Mouse (Mus musculus): ENCODE measurements at regions not wholly inside any gene's neighbourhood (a gene's known extent, or its start where the extent isn't known, plus 50 kb on each side); places are given as distances from the start of the nearest gene placed in this dataset.

- no peaks in the 10 kb centered on the region for H3K27me3 ChIP-seq
- ATAC-seq (ENCODE audit: insufficient number of reproducible peaks, insufficient read depth, low FRiP score, low TSS enrichment) = no peak
- H3K27ac ChIP-seq = no peak overlapping the region
- 0 out of 2 replicates have a peak, but pooled peaks cover 2% of the 10 kb centered on the region for H3K4me1 ChIP-seq
- H3K4me2 ChIP-seq (replicated peaks) = no peak overlapping the region
- H3K36me3 ChIP-seq = no peaks in the 10 kb centered on the region
- H3K9ac ChIP-seq = no peak overlapping the region
- H3K9me3 ChIP-seq = no peaks in the 10 kb centered on the region
- no peak overlapping the region for H3K4me3 ChIP-seq
- WGBS = 76% methylated on average over 5 of the region's 5 CpGs
Measured at GRCm38 (mm10) chr2:106553666-106554065, 139.4 kb upstream of the Mpped2 start.

- Histone ChIP-seq H3K9me3 (no peaks in the 10 kb centered on the region), H3K27ac (no peak overlapping the region), H3K27me3 (no peaks in the 10 kb centered on the region), H3K36me3 (no peaks in the 10 kb centered on the region), H3K4me3 (no peak overlapping the region), H3K9ac (no peak overlapping the region), H3K4me1 (no peaks in the 10 kb centered on the region), H3K4me2 (replicated peaks) (no peak overlapping the region)
- WGBS = 72% methylated on average over 3 of the region's 3 CpGs
- ATAC-seq (ENCODE audit: insufficient number of reproducible peaks, insufficient read depth, low FRiP score, low TSS enrichment) = no peak
Measured at GRCm38 (mm10) chr2:106561571-106562090, 131.4 kb upstream of the Mpped2 start.

GRCm38 (mm10) chr2:106570226-106570625 lies 122.8 kb upstream of the Mpped2 start:
- Histone ChIP-seq H3K9me3 (no peaks in the 10 kb centered on the region), H3K27ac (no peak overlapping the region), H3K4me3 (no peak overlapping the region), H3K4me2 (replicated peaks) (no peak overlapping the region), H3K36me3 (no peaks in the 10 kb centered on the region), H3K27me3 (no peaks in the 10 kb centered on the region), H3K4me1 (no peaks in the 10 kb centered on the region), H3K9ac (no peak overlapping the region)
- ATAC-seq (ENCODE audit: insufficient number of reproducible peaks, insufficient read depth, low FRiP score, low TSS enrichment) = no peak
- WGBS = 93% methylated on average over 1 of the region's 1 CpGs

- 92% methylated on average over 3 of the region's 3 CpGs for WGBS
- Histone ChIP-seq H3K4me3 (no peak overlapping the region), H3K4me1 (peaks cover 3% of the 10 kb centered on the region; the same call in 1 of the 2 replicates), H3K36me3 (no peaks in the 10 kb centered on the region), H3K27ac (no peak overlapping the region), H3K27me3 (no peaks in the 10 kb centered on the region), H3K9me3 (no peaks in the 10 kb centered on the region), H3K9ac (no peak overlapping the region), H3K4me2 (replicated peaks) (no peak overlapping the region)
- no peak for ATAC-seq (ENCODE audit: insufficient number of reproducible peaks, insufficient read depth, low FRiP score, low TSS enrichment)
Measured at GRCm38 (mm10) chr2:106571346-106571745, 121.7 kb upstream of the Mpped2 start.

GRCm38 (mm10) chr2:106571913-106572312 lies 121.2 kb upstream of the Mpped2 start:
- Histone ChIP-seq H3K4me1 (peaks cover 8% of the 10 kb centered on the region; the same call in 1 of the 2 replicates), H3K4me3 (no peak overlapping the region), H3K27ac (no peak overlapping the region), H3K4me2 (replicated peaks) (no peak overlapping the region), H3K27me3 (no peaks in the 10 kb centered on the region), H3K9ac (no peak overlapping the region), H3K9me3 (no peaks in the 10 kb centered on the region), H3K36me3 (no peaks in the 10 kb centered on the region)
- no peak for ATAC-seq (ENCODE audit: insufficient number of reproducible peaks, insufficient read depth, low FRiP score, low TSS enrichment)
- 51% methylated on average over 2 of the region's 2 CpGs for WGBS

- Histone ChIP-seq H3K36me3 (no peaks in the 10 kb centered on the region), H3K4me2 (replicated peaks) (no peak overlapping the region), H3K27me3 (0 out of 2 replicates have a peak, but pooled peaks cover 4% of the 10 kb centered on the region), H3K4me3 (no peak overlapping the region), H3K27ac (no peak overlapping the region), H3K9ac (no peak overlapping the region), H3K4me1 (peaks cover 26% of the 10 kb centered on the region), H3K9me3 (no peaks in the 10 kb centered on the region)
- ATAC-seq (ENCODE audit: insufficient number of reproducible peaks, insufficient read depth, low FRiP score, low TSS enrichment) = peak; percentile 47; the same call in 1 of the 2 replicates
- 15% methylated on average over 4 of the region's 4 CpGs for WGBS
Measured at GRCm38 (mm10) chr2:106576746-106577323, 116.2 kb upstream of the Mpped2 start.

DNA sequence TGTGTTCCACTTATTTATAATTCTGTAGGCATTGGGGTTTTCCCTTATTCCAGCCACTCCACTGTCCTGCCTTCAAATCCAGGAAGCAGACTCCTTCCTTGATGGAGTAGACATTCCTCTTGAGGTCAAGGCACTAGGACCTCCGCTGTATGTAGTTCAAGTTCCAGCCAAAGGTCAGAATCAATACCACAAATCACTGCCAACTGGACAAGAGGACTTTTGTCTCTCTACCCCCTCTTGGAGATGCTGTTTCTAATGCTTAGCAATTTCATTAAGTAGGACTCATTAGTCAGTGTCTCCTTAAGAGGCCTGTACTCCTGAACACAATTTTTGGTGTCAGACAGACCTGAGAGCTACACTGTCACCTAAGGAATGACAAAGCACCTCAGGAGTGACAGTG lies 115.0 kb upstream of the Mpped2 start:
- 0 out of 2 replicates have a peak, but pooled peaks cover 4% of the 10 kb centered on the region for H3K27me3 ChIP-seq
- no peak overlapping the region for H3K9ac ChIP-seq
- H3K4me2 ChIP-seq (replicated peaks) = no peak overlapping the region
- H3K27ac ChIP-seq = no peak overlapping the region
- H3K9me3 ChIP-seq = no peaks in the 10 kb centered on the region
- peaks cover 26% of the 10 kb centered on the region for H3K4me1 ChIP-seq
- H3K4me3 ChIP-seq = no peak overlapping the region
- 45% methylated on average over 1 of the region's 1 CpGs for WGBS
- no peak for ATAC-seq (ENCODE audit: insufficient number of reproducible peaks, insufficient read depth, low FRiP score, low TSS enrichment)
- H3K36me3 ChIP-seq = no peaks in the 10 kb centered on the region

DNA sequence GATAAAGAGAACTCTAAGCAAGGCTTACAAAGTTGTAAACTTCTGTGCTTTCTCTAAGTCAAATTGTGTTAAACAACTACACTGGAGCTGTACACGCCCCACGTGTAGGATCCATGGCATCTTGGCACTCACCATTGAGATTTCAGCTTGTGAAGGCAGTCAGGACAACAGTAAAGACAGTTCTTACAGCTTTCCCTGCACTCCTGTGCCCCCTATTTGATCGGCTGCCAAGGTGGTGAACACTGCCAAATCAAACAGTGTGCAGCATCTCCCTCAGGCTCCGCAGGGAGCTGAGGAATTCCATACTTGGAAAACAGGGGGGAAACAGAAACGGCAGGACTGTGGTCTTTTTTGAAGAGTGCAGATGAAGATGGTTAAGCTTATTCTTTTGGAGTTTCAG lies 112.4 kb upstream of the Mpped2 start:
- Histone ChIP-seq H3K27me3 (0 out of 2 replicates have a peak, but pooled peaks cover 4% of the 10 kb centered on the region), H3K36me3 (no peaks in the 10 kb centered on the region), H3K9ac (no peak overlapping the region), H3K4me2 (replicated peaks) (no peak overlapping the region), H3K4me1 (peaks cover 26% of the 10 kb centered on the region), H3K9me3 (no peaks in the 10 kb centered on the region), H3K27ac (no peak overlapping the region), H3K4me3 (no peak overlapping the region)
- no peak for ATAC-seq (ENCODE audit: insufficient number of reproducible peaks, insufficient read depth, low FRiP score, low TSS enrichment)
- WGBS = 39% methylated on average over 5 of the region's 5 CpGs

DNA sequence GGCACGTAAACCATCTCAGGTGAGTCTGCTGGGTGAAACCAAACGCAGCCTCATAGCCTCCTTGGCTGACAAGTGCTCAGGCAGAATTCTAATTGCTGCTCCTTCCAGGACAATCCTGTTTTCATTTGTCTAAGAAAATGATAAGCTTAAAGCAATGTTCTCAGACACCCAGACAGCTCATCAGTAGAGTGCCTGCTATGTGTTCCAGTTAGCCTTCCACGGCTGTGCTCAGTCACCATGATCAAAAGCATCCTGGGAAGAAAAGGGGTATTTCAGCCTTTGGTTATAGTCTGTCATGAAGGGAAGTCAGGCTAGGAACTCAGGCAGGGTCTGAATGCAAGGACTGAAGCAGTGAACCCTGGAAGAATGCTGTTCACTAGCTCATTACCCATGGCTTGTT lies 71.8 kb upstream of the Mpped2 start:
- H3K27ac ChIP-seq = no peak overlapping the region
- ATAC-seq (ENCODE audit: insufficient number of reproducible peaks, insufficient read depth, low FRiP score, low TSS enrichment) = no peak
- H3K4me1 ChIP-seq = no peaks in the 10 kb centered on the region
- H3K27me3 ChIP-seq = no peaks in the 10 kb centered on the region
- H3K9me3 ChIP-seq = no peaks in the 10 kb centered on the region
- H3K4me3 ChIP-seq = no peak overlapping the region
- H3K36me3 ChIP-seq = no peaks in the 10 kb centered on the region
- 86% methylated on average over 3 of the region's 3 CpGs for WGBS
- no peak overlapping the region for H3K9ac ChIP-seq
- no peak overlapping the region for H3K4me2 ChIP-seq (replicated peaks)

GRCm38 (mm10) chr2:106622326-106622725 lies 70.7 kb upstream of the Mpped2 start:
- H3K4me1 ChIP-seq = no peaks in the 10 kb centered on the region
- H3K9ac ChIP-seq = no peak overlapping the region
- 83% methylated on average over 5 of the region's 5 CpGs for WGBS
- H3K4me2 ChIP-seq (replicated peaks) = no peak overlapping the region
- H3K4me3 ChIP-seq = no peak overlapping the region
- H3K9me3 ChIP-seq = no peaks in the 10 kb centered on the region
- no peaks in the 10 kb centered on the region for H3K27me3 ChIP-seq
- H3K27ac ChIP-seq = no peak overlapping the region
- no peak for ATAC-seq (ENCODE audit: insufficient number of reproducible peaks, insufficient read depth, low FRiP score, low TSS enrichment)
- no peaks in the 10 kb centered on the region for H3K36me3 ChIP-seq

DNA sequence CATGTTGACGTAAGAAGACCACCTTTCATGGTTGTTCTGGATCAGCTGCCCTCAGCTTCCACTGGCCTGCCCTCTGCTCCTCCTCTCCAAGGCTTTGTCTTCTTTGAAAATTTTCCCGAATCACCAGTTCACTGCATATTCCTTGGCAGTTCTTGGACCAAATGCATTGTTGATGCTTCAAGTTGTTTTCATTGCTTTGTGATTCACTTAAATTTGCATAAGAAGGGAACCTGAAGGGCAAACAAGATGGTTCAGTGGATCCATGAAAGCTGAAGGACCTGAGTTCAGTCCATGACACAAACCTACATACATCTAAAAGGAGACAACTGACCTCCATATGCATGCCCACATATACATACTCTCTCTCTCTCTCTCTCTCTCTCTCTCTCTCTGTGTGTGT lies 69.4 kb upstream of the Mpped2 start:
- ATAC-seq (ENCODE audit: insufficient number of reproducible peaks, insufficient read depth, low FRiP score, low TSS enrichment) = no peak
- 84% methylated on average over 2 of the region's 2 CpGs for WGBS
- Histone ChIP-seq H3K4me2 (replicated peaks) (no peak overlapping the region), H3K27ac (no peak overlapping the region), H3K4me1 (no peaks in the 10 kb centered on the region), H3K4me3 (no peak overlapping the region), H3K9me3 (no peaks in the 10 kb centered on the region), H3K9ac (no peak overlapping the region), H3K27me3 (no peaks in the 10 kb centered on the region), H3K36me3 (no peaks in the 10 kb centered on the region)

GRCm38 (mm10) chr2:106631986-106632385 lies 61.1 kb upstream of the Mpped2 start:
- no peak for ATAC-seq (ENCODE audit: insufficient number of reproducible peaks, insufficient read depth, low FRiP score, low TSS enrichment)
- WGBS = 77% methylated on average over 8 of the region's 8 CpGs
- H3K27me3 ChIP-seq = no peaks in the 10 kb centered on the region
- no peak overlapping the region for H3K4me2 ChIP-seq (replicated peaks)
- no peak overlapping the region for H3K9ac ChIP-seq
- no peaks in the 10 kb centered on the region for H3K4me1 ChIP-seq
- no peaks in the 10 kb centered on the region for H3K9me3 ChIP-seq
- H3K4me3 ChIP-seq = no peak overlapping the region
- no peaks in the 10 kb centered on the region for H3K36me3 ChIP-seq
- H3K27ac ChIP-seq = no peak overlapping the region
